Mouse (Mus musculus): ENCODE measurements around the gene Wwtr1. TPM values are rescaled to one million over a fixed set of nuclear protein-coding genes. Genes with fewer than 3 reads are reported as not detected.

The Wwtr1 gene
- polyA plus RNA-seq, 1 experiment from 2014 or later = 17.4 TPM

DNA sequence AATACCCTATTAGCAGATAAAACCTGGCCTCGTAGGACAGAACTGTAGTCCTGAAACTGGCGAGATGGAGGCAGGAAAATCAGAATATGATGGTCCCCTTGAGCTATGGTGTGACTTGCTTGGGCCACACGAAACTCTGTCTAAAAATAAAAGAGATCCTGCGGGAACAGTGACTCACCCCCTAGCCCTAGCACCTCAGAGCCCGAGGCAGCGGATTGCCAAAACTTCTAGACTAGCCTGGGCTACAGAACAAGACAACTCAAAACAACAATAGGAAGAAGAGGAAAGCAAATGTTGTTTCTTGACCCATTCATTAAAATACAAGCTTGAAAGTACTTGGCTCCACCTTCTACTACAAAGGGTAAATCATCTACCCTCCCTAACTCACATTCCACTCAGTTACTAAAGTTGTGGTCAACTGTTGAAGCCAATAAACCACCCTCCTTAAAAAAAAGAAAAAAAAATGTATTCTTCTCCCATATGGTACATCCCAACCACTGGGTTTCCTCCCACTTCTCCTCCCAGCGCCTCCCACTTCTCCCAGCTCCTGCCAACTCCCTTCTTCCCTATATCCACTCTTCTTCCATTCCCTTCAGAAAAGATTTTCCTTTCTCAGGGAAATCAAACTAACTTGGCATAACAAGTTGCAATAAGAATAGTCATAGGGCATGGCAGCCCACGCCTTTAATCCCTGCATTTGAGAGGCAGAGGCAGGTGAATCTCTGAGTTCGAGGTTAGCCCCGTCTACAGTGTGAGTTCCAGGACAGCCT lies 4.9 kb upstream of the Wwtr1 start:
- Histone ChIP-seq H3K4me1 (peaks cover 9% of the 10 kb centered on the region), H3K9me3 (replicated peaks) (no peaks in the 10 kb centered on the region), H3K36me3 (no peaks in the 10 kb centered on the region), H3K9ac (no peak overlapping the region), H3K27ac (no peak overlapping the region), H3K27me3 (no peaks in the 10 kb centered on the region), H3K4me3 (replicated peaks) (no peak overlapping the region), H3K4me2 (no peak overlapping the region)
- ATAC-seq (replicated peaks; ENCODE audit: low FRiP score) = no peak
- 94% methylated on average over 10 of the region's 10 CpGs for WGBS

DNA sequence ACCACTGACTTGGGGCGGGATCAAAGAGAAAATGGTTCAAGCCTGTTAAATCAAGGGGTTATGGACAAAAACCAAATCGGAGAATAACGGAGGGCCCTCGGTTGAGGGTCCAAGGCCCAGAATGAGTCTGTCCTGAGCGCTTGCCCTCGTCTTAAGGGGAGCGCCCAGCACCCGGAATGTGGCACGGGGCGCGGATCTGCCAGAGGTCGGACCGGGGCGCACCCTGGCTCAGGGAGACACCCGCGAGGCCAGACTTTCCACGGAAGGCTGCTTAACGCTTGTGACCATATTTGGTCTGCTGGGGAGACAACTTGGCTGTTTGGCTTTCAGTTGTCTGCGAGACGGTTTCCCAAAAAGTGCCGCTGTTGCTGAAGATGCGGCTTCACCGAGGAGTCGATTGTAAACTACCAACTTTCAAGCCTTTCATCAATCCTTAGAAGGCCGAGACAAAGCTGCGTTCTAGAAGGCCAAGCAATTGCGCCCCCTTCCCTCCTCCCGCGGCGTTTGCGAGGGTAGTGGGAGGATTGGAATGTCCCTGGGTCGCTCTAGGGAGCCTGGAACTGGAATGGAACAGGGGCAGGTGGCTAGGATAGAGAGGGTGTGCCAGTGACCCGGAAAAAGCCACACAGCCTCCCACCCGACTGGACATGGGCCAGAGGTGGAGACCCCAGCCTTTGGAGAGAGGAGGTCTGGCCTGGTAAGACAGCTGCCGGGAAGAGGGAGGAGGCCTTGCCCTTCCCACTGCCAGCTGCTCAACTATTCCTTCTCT lies 530 bp upstream of the Wwtr1 start:
- H3K4me1 ChIP-seq = peaks cover 26% of the 10 kb centered on the region
- WGBS = under 1% methylated on average over 35 of the region's 35 CpGs
- peak overlapping the region; percentile 80 for H3K9ac ChIP-seq
- H3K27ac ChIP-seq = peak overlapping the region; percentile 98
- H3K4me2 ChIP-seq = peak overlapping the region; percentile 84
- peak overlapping the region; percentile 86 for H3K4me3 ChIP-seq (replicated peaks)
- H3K27me3 ChIP-seq = no peaks in the 10 kb centered on the region
- peak; percentile 73 for ATAC-seq (replicated peaks; ENCODE audit: low FRiP score)
- no peaks in the 10 kb centered on the region for H3K9me3 ChIP-seq (replicated peaks)
- H3K36me3 ChIP-seq = peaks cover 8% of the 10 kb centered on the region; the same call in 1 of the 2 replicates

DNA sequence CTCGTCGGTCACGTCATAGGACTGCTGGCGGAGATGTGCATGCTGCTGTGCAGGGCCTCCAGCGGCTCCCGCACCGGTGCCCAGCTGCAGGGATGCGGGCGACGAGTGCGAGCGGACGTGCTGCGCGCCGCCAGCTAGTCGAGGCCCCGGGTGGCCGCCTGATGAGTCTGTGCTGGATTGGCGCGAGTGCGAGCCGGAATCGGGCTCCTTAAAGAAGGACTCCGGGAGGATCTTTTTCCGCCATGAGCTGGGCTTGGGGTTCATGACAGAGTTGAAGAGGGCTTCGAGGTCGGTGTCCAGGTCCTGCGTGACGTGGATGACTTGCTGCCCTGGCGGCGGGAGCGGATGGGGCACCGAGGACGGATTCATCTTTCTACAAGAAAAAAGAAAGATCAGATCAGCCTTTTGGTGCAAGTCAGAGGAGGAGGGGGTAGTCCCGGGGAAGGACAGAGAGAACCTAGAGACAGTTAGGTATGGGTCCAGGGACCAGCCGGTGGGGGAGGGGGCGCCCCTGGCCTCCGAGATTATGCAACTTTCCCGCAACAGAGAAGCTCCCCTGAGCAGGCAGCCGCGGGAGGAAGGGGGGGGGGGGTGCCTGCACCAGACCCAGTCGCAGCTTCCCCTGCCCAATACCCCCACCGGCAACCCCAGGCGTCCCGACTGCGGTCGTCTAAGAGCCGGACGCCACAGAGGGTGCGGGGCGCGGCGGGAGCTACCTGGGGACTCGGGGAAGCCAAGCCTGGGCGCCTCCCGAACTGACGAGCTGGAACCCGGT lies 638 bp downstream of the Wwtr1 start:
- H3K4me1 ChIP-seq = peaks cover 26% of the 10 kb centered on the region
- peak overlapping the region; percentile 86 for H3K4me3 ChIP-seq (replicated peaks)
- peak; percentile 72 for ATAC-seq (replicated peaks; ENCODE audit: low FRiP score)
- H3K27ac ChIP-seq = peak overlapping the region; percentile 98
- under 1% methylated on average over 59 of the region's 59 CpGs for WGBS
- H3K9me3 ChIP-seq (replicated peaks) = no peaks in the 10 kb centered on the region
- H3K27me3 ChIP-seq = no peaks in the 10 kb centered on the region
- H3K9ac ChIP-seq = peak overlapping the region; percentile 80
- H3K36me3 ChIP-seq = peaks cover 19% of the 10 kb centered on the region
- H3K4me2 ChIP-seq = peak overlapping the region; percentile 84

DNA sequence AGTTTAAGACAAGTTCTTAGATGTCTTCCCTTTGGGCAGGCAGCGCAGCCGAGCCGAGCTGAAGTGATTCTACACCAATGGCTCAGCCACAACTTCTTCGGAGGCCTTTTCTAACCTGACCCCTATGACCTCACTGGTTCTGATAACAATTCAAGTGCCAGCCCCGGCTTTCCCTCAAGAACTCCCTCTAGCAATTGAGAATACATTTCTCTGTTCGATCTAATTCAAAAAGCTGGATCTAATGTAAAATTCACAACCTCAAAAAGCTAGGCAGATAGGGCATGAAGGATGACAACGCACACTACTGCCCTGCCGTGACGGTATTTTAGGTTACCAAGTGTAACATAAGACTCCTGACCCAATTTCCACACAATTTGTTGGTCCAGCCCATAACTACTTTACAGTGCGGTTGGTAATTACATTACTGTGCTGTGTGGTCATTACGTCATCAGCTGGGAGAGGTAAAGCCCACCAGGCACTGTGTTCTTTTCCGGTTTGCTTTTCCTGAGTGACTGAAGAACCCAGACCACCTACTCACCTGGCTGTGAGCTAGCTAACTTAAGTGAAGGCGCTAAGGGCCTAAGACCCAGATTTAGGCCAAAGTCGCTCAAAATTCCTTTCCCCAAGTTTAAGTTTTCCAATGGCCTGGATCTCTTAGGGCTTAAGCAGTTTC lies 1.7 kb downstream of the Wwtr1 start:
- peaks cover 28% of the 10 kb centered on the region for H3K36me3 ChIP-seq
- 35% methylated on average over 14 of the region's 14 CpGs for WGBS
- H3K4me1 ChIP-seq = peaks cover 26% of the 10 kb centered on the region
- peak overlapping the region; percentile 84 for H3K4me2 ChIP-seq
- no peaks in the 10 kb centered on the region for H3K27me3 ChIP-seq
- 0 out of 2 replicates have a peak overlapping the region, but pooled peaks have one; percentile 98 for H3K27ac ChIP-seq
- H3K9me3 ChIP-seq (replicated peaks) = no peaks in the 10 kb centered on the region
- H3K4me3 ChIP-seq (replicated peaks) = peak overlapping the region; percentile 86
- peak overlapping the region; percentile 80 for H3K9ac ChIP-seq
- no peak for ATAC-seq (replicated peaks; ENCODE audit: low FRiP score)

DNA sequence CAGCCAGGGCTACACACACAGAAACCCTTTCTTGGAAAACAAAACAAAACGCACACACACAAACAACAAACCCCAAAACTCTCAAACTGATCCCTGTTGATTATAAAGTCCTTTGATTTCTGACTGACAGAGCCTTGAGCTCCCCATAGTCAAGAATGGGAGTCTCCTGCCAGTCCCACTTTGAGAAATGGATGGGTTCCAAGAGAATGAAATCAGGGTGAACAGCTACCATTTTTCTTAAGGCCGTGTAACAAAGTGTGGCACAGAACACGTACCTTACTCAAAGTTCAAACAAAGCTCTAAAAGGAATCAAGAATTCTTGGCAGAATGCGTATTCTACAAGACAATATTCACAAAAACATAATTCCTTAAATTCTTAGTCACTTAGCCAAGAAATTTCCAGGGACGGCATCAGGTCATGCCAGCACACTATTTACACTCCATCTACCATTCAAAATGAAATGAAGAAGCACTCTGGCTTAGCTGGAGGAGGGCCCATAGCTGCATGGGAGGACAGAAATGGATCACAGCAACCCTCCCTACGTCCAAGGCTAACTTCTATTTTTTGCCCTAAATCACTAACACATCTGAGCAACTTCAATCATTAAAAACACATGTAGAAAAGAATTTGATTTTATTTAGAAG lies 3.3 kb downstream of the Wwtr1 start:
- 76% methylated on average over 6 of the region's 6 CpGs for WGBS
- H3K4me3 ChIP-seq (replicated peaks) = no peak overlapping the region
- no peak for ATAC-seq (replicated peaks; ENCODE audit: low FRiP score)
- H3K27me3 ChIP-seq = no peaks in the 10 kb centered on the region
- peaks cover 34% of the 10 kb centered on the region for H3K36me3 ChIP-seq
- H3K9ac ChIP-seq = no peak overlapping the region
- no peaks in the 10 kb centered on the region for H3K9me3 ChIP-seq (replicated peaks)
- H3K4me1 ChIP-seq = peaks cover 26% of the 10 kb centered on the region
- no peak overlapping the region for H3K27ac ChIP-seq
- peak overlapping the region; percentile 84; the same call in 1 of the 2 replicates for H3K4me2 ChIP-seq

DNA sequence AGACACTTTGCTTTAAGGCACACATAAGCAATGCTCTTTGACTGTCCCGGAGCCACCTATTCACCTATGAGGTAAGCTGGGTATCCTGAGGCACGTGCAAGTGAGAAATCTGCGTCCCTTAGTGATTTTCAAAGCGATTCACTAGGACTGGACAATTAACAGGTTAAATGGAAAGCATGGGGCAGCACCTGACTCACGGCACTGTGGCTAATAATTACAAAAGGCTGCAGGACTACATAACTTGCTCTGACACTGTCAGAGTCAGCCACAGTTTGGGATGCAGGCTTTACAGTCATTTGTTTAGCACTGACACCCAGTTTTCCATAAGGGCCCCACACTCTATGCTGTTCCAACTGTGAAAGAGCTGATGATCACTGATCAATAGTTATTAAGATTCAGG lies 9.1 kb downstream of the Wwtr1 start:
- Histone ChIP-seq H3K9me3 (replicated peaks) (no peaks in the 10 kb centered on the region), H3K4me1 (peaks cover 8% of the 10 kb centered on the region), H3K4me3 (replicated peaks) (no peak overlapping the region), H3K27me3 (no peaks in the 10 kb centered on the region), H3K4me2 (peak overlapping the region; percentile 31; the same call in 1 of the 2 replicates), H3K9ac (no peak overlapping the region), H3K36me3 (peaks cover 28% of the 10 kb centered on the region), H3K27ac (peak overlapping the region; percentile 58)
- peak; percentile 84 for ATAC-seq (replicated peaks; ENCODE audit: low FRiP score)
- 73% methylated on average over 5 of the region's 5 CpGs for WGBS

DNA sequence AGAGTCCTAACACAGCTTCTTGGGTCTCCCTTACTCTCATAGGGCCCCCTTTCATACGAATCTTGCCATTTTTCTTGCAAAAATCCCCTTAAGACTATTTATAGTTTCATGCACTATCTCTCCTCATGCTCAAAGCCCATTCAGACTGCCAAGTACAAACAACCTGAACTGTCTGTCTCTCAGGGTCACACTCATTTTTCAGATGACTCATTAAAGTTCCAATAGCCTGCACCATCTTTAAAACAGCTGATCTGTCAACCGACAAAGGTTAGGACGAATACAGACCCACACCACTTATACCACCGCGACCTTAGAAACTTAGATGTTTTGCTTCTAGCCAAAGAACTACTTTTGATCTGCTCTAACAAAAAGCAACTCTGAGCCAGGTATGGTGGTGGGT lies 12.1 kb downstream of the Wwtr1 start:
- WGBS = 89% methylated on average over 5 of the region's 5 CpGs
- Histone ChIP-seq H3K27me3 (no peaks in the 10 kb centered on the region), H3K9me3 (replicated peaks) (no peaks in the 10 kb centered on the region), H3K4me3 (replicated peaks) (no peak overlapping the region), H3K9ac (no peak overlapping the region), H3K4me1 (peaks cover 8% of the 10 kb centered on the region), H3K27ac (no peak overlapping the region; the same call in 1 of the 2 replicates), H3K36me3 (peaks cover 20% of the 10 kb centered on the region), H3K4me2 (no peak overlapping the region)
- no peak for ATAC-seq (replicated peaks; ENCODE audit: low FRiP score)

DNA sequence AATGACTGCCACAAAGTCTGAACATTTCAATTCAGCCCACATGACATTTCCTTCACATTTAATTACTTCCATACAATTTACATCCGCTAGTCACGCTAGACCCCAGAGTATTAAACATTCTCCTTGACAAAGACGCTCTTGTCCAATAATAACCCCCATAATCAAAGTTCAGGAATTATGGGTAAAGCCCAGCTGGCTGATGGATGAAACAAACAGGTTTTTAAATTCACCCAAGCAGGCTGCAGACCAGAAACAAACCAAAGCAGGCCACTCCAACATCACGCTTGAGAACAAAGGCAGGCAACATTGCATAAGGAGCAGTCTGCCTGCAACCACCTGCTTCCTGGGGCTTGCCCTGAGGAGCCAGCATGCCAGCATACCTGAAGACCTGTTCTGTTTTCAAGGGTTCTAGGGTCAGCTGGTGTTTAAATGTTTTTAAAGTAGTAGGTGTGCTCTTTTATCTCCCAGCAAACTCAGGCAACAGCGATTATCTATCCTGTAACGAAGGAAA lies 12.7 kb downstream of the Wwtr1 start:
- ATAC-seq (replicated peaks; ENCODE audit: low FRiP score) = no peak
- WGBS = 75% methylated on average over 6 of the region's 6 CpGs
- Histone ChIP-seq H3K9ac (no peak overlapping the region), H3K4me1 (peaks cover 8% of the 10 kb centered on the region), H3K4me3 (replicated peaks) (no peak overlapping the region), H3K27me3 (no peaks in the 10 kb centered on the region), H3K9me3 (replicated peaks) (no peaks in the 10 kb centered on the region), H3K36me3 (peaks cover 17% of the 10 kb centered on the region), H3K4me2 (no peak overlapping the region), H3K27ac (no peak overlapping the region)

DNA sequence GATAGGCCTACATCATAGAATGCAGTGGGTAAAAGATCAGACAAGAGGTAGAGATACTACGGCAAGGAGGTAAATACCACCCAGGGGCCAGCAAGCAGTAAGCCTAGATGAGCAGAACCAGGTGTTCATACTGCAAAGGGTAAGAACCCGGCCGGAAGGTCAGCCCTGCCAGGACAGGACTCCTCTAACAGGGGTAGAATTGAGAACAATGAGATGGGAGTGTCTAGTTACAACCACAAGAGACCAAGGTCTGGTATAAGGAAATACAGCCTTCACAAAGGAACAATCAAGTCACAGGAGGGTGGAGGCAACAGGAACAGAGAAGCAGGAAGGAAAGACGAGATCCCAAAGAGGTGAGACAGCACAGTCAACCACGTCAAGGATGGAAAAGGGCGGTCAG lies 16.9 kb downstream of the Wwtr1 start:
- peaks cover 17% of the 10 kb centered on the region for H3K36me3 ChIP-seq
- H3K9me3 ChIP-seq (replicated peaks) = no peaks in the 10 kb centered on the region
- no peak overlapping the region for H3K4me3 ChIP-seq (replicated peaks)
- no peak overlapping the region for H3K9ac ChIP-seq
- ATAC-seq (replicated peaks; ENCODE audit: low FRiP score) = no peak
- H3K4me1 ChIP-seq = no peaks in the 10 kb centered on the region
- WGBS = 95% methylated on average over 6 of the region's 6 CpGs
- no peak overlapping the region for H3K27ac ChIP-seq
- H3K4me2 ChIP-seq = no peak overlapping the region
- H3K27me3 ChIP-seq = no peaks in the 10 kb centered on the region

DNA sequence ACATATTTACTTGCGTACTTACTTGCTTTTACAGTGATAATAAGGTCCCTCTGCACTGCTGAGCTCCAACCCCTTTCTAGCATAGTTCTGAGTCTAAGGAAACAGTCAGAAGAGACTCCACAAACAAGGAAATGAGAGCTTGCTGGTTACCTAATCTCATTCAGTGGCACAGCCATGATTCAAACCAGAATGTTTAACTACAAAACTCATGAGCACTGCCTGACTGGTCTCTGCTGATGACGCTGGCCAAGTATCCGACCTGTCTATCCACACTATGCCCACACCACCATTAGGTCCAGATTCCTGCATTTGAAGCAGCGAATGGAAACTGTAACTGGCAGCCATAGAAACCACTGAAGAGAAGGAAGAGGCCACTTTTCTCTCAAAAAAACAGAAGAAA lies 18.3 kb downstream of the Wwtr1 start:
- ATAC-seq (replicated peaks; ENCODE audit: low FRiP score) = no peak
- WGBS = 86% methylated on average over 4 of the region's 4 CpGs
- no peak overlapping the region for H3K4me2 ChIP-seq

DNA sequence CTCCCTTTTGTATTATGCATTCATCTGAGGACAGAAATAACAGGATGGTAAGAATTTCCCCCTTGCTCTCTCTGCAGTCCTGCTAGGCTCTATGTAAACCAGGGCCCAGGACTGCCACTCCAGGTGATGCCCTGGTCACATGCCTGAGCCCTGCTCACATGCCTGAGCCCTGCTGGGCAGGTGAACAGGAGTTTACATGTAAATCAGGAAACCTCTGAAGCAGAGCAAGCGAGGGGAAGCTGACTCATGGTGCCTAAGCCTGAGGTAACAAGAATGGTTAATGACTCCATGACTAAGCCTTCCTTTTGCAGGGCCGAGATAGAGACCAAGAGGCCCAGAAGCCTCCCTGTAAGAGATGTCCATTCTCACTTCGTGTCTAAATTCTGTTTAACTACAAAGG lies 20.1 kb downstream of the Wwtr1 start:
- peak; percentile 88 for ATAC-seq (replicated peaks; ENCODE audit: low FRiP score)

More for the DNA sequence above, 18.3 kb downstream of the Wwtr1 start:
- H3K9ac ChIP-seq = no peak overlapping the region
- H3K9me3 ChIP-seq (replicated peaks) = no peaks in the 10 kb centered on the region
- no peak overlapping the region for H3K27ac ChIP-seq
- H3K27me3 ChIP-seq = no peaks in the 10 kb centered on the region
- H3K4me3 ChIP-seq (replicated peaks) = no peak overlapping the region
- no peaks in the 10 kb centered on the region; the same call in 1 of the 2 replicates for H3K4me1 ChIP-seq
- peaks cover 17% of the 10 kb centered on the region for H3K36me3 ChIP-seq

More for the DNA sequence above, 20.1 kb downstream of the Wwtr1 start:
- Histone ChIP-seq H3K27me3 (no peaks in the 10 kb centered on the region), H3K9ac (no peak overlapping the region), H3K4me2 (no peak overlapping the region), H3K9me3 (replicated peaks) (no peaks in the 10 kb centered on the region), H3K27ac (no peak overlapping the region), H3K36me3 (peaks cover 12% of the 10 kb centered on the region), H3K4me3 (replicated peaks) (no peak overlapping the region), H3K4me1 (no peaks in the 10 kb centered on the region; the same call in 1 of the 2 replicates)
- 50% methylated on average over 3 of the region's 3 CpGs for WGBS
